In genomic region chr7:112199343-112199742, GRCm38 (mm10) we compare ENCODE assay signal across 27 mouse cellular contexts. TPM values are rescaled to one million over a fixed set of nuclear protein-coding genes. Genes with fewer than 3 reads are reported as not detected.
"Had no signal": no experiment of that assay in that cellular context is flagged by ENCODE, and none has a peak within 500 bp of the region (broad histone marks: within the 10 kb centered on the region; RNA-seq: fewer than 3 reads in every experiment).

No protein-coding gene starts in this region.

- H3K27me3 ChIP-seq: heart, embryonic 13.5 days; heart, embryonic 15.5 days; hindbrain, embryonic 13.5 days; hindbrain, embryonic 15.5 days; kidney, embryonic 15.5 days; limb, embryonic 13.5 days; limb, embryonic 15.5 days; liver, embryonic 12.5 days had no signal

- H3K4me3 ChIP-seq: heart, adult 2 months; heart, embryonic 13.5 days; heart, embryonic 15.5 days; hindbrain, embryonic 13.5 days; hindbrain, embryonic 15.5 days; kidney, embryonic 15.5 days; left cerebral cortex, adult 2 months; limb, embryonic 13.5 days; limb, embryonic 15.5 days; liver, embryonic 12.5 days had no signal

- H3K27ac ChIP-seq: heart, adult 2 months; heart, embryonic 13.5 days; heart, embryonic 15.5 days; hindbrain, embryonic 13.5 days; hindbrain, embryonic 15.5 days; kidney, embryonic 15.5 days; kidney, postnatal 0 days; limb, embryonic 13.5 days; limb, embryonic 15.5 days; liver, embryonic 12.5 days; liver, embryonic 14.5 days had no signal

- H3K9me3 ChIP-seq: heart, embryonic 13.5 days; heart, embryonic 15.5 days; hindbrain, embryonic 13.5 days; hindbrain, embryonic 15.5 days; kidney, embryonic 15.5 days; limb, embryonic 13.5 days; limb, embryonic 15.5 days; liver, embryonic 12.5 days had no signal

- H3K4me2 ChIP-seq: heart, embryonic 11.5 days; heart, embryonic 13.5 days; heart, embryonic 15.5 days; hindbrain, embryonic 13.5 days; hindbrain, embryonic 15.5 days; kidney, embryonic 15.5 days; limb, embryonic 13.5 days; limb, embryonic 15.5 days; liver, embryonic 12.5 days had no signal

- DNase-seq: gastrocnemius, postnatal 14 days; gastrocnemius, postnatal 36 days; heart, adult 11 months; heart, adult 2 months; heart, postnatal 14 days; heart, postnatal 36 days; kidney, adult 11 months; kidney, adult 2 months; kidney, adult 9 months; kidney, postnatal 14 days; kidney, postnatal 36 days; layer of hippocampus, postnatal 36 days; left cerebral cortex, postnatal 4 days had no signal

- H3K36me3 ChIP-seq: heart, embryonic 13.5 days; heart, embryonic 15.5 days; hindbrain, embryonic 13.5 days; hindbrain, embryonic 15.5 days; kidney, embryonic 15.5 days; limb, embryonic 13.5 days; limb, embryonic 15.5 days; liver, embryonic 12.5 days had no signal

- H3K9ac ChIP-seq: heart, embryonic 13.5 days; heart, embryonic 15.5 days; hindbrain, embryonic 13.5 days; hindbrain, embryonic 15.5 days; kidney, embryonic 15.5 days; limb, embryonic 13.5 days; limb, embryonic 15.5 days; liver, embryonic 12.5 days; liver, embryonic 14.5 days had no signal

- H3K4me1 ChIP-seq: liver, embryonic 12.5 days had no signal

- ATAC-seq: intestine, embryonic 16.5 days; liver, embryonic 12.5 days had no signal

RNA-seq across cellular contexts. Expression of gene Dkk3, which starts 40.5 kb away (rescaled TPM):
- total RNA-seq: hematopoietic stem cell, adult 5-6 weeks had no signal
